Mouse (Mus musculus): ENCODE results near the gene Anapc7. TPM values are rescaled to one million over a fixed set of nuclear protein-coding genes. Genes with fewer than 3 reads are reported as not detected.
A peak's percentile ranks its signal among the peaks of the same experiment; 100 is the strongest.
"Not testable (repeated sequence)": the region's sequence is repeated elsewhere in the genome, so short reads cannot be mapped to it uniquely, and the experiment has no call there.

Anapc7 gene
- total RNA-seq, 2 experiments from 2014 or later: 33.9 to 37.5 TPM

DNA sequence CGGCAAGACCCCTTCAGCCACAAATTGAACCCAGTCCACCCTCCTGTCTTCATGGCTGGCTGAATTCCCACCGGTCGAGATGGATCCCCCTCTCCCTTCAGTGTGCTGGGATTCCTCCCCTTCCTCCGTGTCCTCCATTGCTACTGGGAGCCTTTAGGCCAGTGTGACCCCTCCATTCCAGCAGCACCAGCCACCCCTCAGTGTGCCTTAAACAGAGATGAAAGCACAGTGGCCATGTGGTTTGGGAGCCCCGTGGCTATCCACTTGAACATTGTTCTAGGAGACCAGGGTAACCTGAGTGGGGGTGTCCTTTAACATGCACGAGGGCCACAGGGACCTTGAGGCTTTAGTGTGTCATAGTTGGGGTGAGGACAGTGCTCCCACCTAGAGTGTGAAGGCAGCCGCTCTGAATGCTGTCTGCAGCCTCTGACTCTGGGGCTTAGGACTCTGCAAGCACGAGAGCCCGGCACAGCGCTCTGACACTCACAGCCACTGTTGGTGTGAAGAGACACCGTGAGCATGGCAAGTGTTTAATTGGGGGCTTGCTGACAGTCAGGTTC lies 23.6 kb downstream of the Anapc7 start:
- intact Hi-C loops (cut with DNase I): loop anchor here (5.0 kb wide), 1 partner anchor 43 kb away; no protein-coding TSS in a partner anchor

DNA sequence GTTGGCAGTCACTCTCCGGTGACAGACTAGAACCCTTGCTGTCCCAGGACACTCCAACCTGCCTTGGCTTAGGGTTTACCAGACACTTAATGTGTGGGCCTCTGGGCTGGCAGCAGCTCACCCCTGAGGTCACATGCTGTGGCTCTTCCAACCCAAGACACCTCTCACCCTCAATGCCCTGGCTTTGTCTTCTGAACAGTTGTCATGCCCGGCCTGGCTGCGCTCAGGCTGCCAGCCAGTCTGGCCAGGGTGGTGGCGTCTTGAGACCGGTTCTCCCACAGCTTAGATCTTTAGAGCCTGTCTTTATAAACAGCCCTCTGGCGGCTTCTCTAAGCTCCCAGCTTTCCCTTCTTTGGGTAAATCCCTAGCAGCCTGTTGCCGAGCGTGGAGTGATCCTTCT lies 26.4 kb downstream of the Anapc7 start:
- no peak for DNase-seq
- intact Hi-C loops (cut with DNase I): loop anchor here (5.0 kb wide), 1 partner anchor 46 kb away; no protein-coding TSS in a partner anchor

More for the DNA sequence above, 23.6 kb downstream of the Anapc7 start:
- no peak for DNase-seq

- intact Hi-C loops (cut with DNase I): loop anchor here (5.0 kb wide), 1 partner anchor 47 kb away; no protein-coding TSS in a partner anchor
- DNase-seq: no peak
Measured at GRCm38 (mm10) chr5:122448869-122449268, 27.4 kb downstream of the Anapc7 start.

DNA sequence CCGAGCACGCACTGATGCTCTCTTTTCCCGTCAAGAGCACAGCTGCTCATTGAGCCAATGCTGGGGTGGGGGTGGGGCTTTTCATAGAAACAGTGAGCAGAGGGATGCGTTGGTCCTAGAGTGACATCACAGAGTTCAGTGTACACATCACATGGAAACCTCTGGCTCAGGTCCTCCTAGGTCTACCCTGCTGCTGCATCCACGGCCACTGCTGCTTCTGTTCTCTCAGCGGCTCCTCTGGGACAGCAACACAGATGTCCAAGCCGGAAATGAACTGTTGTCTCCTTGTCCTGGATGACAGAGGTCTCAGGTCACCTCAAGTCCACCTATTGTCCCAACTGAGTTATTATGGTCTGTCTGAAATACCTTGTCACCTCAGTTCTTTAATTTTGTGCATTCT lies 28.5 kb downstream of the Anapc7 start:
- DNase-seq: peak in 1 of 2 experiments; percentile 57
- intact Hi-C loops (cut with DNase I): loop anchor here (5.0 kb wide), 1 partner anchor 48 kb away; no protein-coding TSS in a partner anchor

- DNase-seq: peak in 1 of 2 experiments; percentile 63
- intact Hi-C loops (cut with DNase I): no loop called here
Measured at GRCm38 (mm10) chr5:122450913-122451317, 29.4 kb downstream of the Anapc7 start.

DNA sequence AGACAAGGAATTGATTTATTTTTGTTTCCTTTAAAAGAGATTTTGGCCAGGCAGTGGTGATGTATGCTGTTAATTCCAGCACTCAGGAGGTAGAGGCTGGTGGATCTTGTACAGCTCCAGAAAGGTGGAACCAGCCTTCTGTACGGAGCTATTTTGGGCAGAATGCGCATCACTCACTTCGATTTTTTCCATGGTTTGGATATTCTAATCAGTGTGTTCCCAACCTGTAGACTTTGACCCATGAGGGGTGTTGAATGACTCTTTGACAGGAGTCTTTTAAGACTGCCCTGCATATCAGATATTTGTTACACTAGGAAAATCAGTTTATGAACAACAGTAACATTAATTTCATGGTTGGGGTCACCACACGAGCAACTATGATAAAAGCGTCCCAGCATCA lies 29.8 kb downstream of the Anapc7 start:
- DNase-seq: no peak
- intact Hi-C loops (cut with DNase I): no loop called here

DNA sequence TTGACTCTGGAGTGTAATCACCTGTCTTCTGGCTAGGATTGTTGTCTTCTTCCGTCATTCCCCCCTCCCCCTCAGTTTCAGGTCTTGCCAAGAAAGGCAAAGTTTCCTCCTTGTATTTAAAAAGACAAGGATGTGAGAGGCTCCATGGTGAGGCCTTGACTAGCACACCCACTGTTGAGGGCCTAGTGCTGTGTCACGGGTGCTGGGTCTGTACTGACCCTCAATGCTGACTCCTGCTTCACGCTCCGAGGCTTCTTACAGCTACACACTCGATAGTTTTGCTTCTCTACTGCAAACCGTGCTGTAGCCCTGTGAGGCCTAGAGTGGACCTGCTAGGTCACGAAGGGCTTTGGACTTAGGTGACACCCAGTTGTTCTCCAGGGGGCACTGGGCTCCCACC lies 30.7 kb downstream of the Anapc7 start:
- no peak for DNase-seq
- intact Hi-C loops (cut with DNase I): no loop called here

- intact Hi-C loops (cut with DNase I): no loop called here
- DNase-seq: no peak
Measured at GRCm38 (mm10) chr5:122453188-122453587, 31.7 kb downstream of the Anapc7 start.

- DNase-seq: no peak
- intact Hi-C loops (cut with DNase I): no loop called here
Measured at GRCm38 (mm10) chr5:122454442-122454841, 32.9 kb downstream of the Anapc7 start.

DNA sequence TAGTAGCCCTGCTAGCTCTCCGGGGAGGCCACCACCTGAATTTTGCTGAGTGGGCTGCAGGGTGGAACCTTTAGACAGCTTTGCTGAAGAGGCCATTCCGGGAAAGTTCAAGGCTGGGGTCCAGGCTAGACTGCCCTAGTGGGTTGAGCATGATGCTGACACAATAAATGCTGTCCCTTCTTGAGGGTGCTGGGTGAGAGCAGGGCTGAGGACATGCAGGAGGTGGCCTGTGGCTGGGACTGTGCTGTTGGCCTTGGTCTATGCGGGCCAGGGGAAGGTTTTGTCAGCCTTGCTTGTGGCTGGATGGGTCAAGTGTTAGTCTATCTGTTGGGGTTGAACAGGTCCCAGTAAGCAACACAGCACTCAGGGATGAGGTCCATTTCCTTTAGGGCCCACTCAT lies 33.4 kb downstream of the Anapc7 start:
- DNase-seq: no peak
- intact Hi-C loops (cut with DNase I): no loop called here

DNA sequence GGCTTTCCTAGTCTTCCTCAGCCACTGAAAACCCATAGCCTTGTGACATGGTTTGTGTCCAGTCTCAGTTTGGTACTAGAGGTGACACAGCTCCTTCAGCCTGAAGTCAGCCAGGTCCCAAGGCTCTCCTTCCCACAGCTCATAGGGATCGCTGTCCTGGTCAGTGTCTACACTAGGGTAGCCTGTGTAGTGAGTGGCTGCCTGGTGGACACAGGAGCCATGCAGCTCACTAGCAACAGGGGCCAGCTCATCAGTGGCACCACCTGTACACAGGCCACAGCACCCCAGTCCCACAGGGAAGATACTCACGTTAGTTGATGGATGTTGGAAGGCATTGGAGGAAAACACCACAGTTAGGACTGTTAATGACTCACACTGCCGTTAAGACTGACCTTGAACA lies 34.1 kb downstream of the Anapc7 start:
- no peak for DNase-seq
- intact Hi-C loops (cut with DNase I): no loop called here

DNA sequence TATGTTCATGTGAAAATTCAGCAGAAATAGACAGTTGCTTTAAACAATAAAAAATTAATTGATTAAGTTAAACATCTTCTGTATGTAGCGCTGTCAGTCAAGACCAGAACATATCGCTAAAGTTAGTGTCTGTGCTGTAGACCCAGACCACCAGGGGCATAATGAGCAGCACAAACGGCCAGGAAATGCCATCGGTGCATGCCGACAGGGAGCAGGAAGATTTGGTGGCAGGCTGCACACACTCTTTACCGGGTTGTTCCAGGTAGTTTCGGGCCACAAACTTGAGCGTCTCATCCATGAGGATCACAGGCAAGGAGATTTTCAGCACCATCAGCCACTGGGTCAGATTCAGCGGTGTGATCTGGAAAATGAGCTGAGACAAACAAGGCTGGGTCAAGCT lies 35.6 kb downstream of the Anapc7 start:
- DNase-seq; intact Hi-C loops (cut with DNase I): not testable (repeated sequence)

DNA sequence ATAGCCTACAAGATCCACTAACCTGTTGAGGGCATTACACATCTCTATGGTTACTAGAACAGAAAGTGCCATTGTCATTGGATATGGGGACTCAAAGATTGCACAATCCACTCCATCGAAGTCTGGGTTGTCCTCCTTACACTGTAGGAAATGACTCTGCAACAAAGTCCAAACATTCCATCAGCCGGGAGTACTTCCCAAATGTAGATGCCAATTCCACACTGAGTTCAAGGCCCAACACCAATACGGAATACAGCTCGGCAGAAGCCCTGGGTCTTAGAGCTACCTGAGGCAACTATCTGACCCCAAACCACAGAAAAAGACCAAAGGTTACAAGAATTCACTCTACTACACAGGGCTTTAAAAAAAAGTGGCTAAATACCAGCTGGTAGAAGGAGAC lies 36.6 kb downstream of the Anapc7 start:
- intact Hi-C loops (cut with DNase I): no loop called here

GRCm38 (mm10) chr5:122459335-122459734 lies 37.8 kb downstream of the Anapc7 start:
- no peak for DNase-seq
- intact Hi-C loops (cut with DNase I): no loop called here

More for the DNA sequence above, 36.6 kb downstream of the Anapc7 start:
- no peak for DNase-seq

DNA sequence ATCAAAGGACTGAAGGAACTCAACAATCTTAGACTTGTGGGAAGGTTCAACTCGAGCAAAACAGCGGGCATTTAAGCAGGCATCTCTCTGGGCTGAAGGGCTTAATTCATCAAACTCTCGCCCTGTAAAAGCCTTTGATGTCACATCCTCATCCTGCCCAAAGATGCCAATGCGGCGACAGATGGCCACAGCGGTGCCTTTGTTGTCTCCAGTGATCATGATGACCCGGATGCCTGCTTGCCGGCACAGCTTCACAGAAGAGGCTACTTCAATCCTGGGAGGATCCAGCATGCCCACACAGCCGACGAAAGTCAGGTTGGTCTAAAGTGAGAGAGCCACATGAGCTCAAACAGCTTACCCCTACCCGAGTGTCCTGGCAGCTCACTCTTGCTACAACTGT lies 39.2 kb downstream of the Anapc7 start:
- intact Hi-C loops (cut with DNase I): no loop called here
- no peak for DNase-seq

DNA sequence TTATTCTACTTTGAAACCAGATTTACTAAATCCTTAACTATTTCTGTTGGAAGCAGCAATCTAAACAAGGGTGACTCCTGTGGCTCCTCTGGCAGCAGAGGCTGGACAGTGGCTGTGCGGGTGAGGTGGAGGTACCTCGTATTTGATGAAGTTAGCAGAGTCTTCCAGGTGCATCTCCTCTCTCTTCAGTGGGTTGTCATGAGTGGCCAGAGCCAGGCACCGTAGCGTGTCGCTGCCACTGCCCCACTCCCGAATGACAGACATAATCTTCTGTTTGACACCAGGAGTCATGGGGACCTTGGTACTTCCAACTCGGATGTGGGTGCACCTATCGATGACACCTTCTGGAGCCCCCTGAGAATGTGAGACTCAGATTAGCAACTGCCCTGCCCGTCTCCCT lies 39.9 kb downstream of the Anapc7 start:
- no peak for DNase-seq
- intact Hi-C loops (cut with DNase I): no loop called here

DNA sequence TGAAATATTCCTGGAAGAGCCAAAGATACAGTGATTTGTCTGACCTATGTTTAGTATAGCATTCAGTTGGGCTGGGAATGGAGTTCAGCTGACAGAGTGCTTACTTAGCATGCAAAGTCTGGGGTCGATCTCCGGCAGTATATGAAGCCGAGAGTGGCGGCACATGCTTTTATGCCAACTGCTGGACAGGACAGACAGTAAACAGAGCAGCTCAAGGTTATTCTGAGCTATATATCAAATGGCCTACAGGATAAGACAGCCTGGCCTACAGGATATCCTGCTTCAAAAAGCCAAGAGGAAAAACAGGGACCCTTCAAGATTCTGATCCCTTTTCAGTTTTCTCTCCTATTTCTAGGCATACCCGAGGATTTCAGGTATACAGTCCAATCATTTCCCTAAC lies 50.2 kb downstream of the Anapc7 start:
- intact Hi-C loops (cut with DNase I): loop anchor here (10.0 kb wide), 1 partner anchor 153 kb away; no protein-coding TSS in a partner anchor
- DNase-seq: no peak

DNA sequence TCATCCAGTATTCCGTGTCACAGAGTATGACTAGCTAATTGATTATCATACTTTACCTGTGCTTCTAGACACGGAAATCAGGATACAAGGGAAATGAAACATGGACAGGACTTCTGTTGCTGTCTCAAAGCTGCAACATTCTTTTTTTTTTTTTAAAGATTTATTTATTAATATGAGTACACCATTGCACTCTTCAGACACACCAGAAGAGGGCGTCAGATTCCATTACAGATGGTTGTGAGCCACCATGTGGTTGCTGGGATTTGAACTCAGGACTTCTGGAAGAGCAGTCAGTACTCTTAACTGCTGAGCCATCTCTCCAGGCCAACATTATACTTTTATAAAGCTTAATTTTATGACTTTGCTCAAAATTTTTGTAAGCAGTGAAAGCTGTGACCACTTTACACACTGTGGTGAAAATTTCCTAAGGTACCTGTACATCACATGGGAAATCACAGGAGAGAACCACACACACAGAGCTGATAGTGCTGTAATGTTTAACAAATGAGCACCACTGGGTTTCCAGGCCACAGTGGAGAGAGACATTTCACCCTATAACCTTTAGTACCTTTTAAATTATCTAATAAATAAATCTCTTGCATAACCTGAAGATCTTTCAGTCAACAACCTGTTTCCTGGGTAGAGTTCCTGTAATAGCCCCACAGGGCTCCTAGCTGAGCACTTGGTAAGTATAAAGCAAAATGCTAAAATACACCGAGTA lies 53.3 kb downstream of the Anapc7 start:
- intact Hi-C loops (cut with DNase I): loop anchor here (10.0 kb wide), 1 partner anchor 150 kb away; no protein-coding TSS in a partner anchor
- no peak for DNase-seq

- intact Hi-C loops (cut with DNase I): loop anchor here (10.0 kb wide), 1 partner anchor 149 kb away; no protein-coding TSS in a partner anchor
- DNase-seq: no peak
Measured at GRCm38 (mm10) chr5:122476078-122476477, 54.6 kb downstream of the Anapc7 start.

DNA sequence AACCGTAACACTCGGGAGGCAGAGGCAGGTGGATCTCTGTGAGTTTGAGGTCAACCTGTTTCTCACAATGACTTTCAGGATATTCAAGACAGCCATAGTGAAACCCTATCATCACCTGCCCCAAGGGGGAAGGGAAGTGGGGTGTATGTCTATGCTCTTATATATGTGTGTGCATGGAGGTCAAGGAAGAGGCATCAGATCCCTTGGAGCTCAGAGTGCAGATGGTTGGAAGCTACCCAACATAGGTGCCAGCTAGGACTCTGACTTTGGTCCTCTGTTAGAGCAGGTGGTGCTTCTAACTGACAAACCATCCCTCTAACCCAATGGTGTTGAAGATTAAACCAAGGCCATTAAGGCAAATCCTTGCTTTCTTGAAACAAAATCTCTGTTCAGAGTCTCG lies 56.0 kb downstream of the Anapc7 start:
- intact Hi-C loops (cut with DNase I): loop anchor here (10.0 kb wide), 1 partner anchor 147 kb away; no protein-coding TSS in a partner anchor
- DNase-seq: no peak

DNA sequence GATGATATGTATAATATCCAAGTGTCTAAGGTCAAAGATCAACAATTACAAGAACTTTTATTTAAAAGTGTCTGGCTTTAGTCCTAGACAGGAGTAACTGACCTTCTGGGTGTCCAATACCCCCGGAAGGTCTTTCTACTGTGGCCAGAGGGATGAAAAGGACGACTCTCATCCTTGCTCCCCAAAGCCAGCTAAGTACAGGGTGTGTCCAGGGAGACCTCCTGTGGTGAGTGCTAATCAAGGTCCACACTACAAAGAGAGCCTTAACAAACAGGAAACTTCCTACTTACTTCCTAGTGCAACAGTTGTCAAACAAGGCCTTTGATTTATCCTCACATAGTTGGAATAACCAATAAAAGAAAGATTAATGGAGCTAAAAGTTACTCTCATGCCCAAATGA lies 57.6 kb downstream of the Anapc7 start:
- no peak for DNase-seq
- intact Hi-C loops (cut with DNase I): loop anchor here (10.0 kb wide), 1 partner anchor 146 kb away; no protein-coding TSS in a partner anchor

GRCm38 (mm10) chr5:122481844-122482243 lies 60.4 kb downstream of the Anapc7 start:
- intact Hi-C loops (cut with DNase I): no loop called here

More at GRCm38 (mm10) chr5:122481844-122482243, 60.4 kb downstream of the Anapc7 start:
- no peak for DNase-seq
